Mouse (Mus musculus): ENCODE results near the gene Chn1. TPM values are rescaled to one million over a fixed set of nuclear protein-coding genes. Genes with fewer than 3 reads are reported as not detected.
A peak's percentile ranks its signal among the peaks of the same experiment; 100 is the strongest.
"Not testable (repeated sequence)": the region's sequence is repeated elsewhere in the genome, so short reads cannot be mapped to it uniquely, and the experiment has no call there.

Chn1 gene
- 20.5 and 21.8 TPM in 2 replicates for polyA plus RNA-seq (2015; fragmentation: Nextera tagmentation; extraction: Ambion mirVana)

DNA sequence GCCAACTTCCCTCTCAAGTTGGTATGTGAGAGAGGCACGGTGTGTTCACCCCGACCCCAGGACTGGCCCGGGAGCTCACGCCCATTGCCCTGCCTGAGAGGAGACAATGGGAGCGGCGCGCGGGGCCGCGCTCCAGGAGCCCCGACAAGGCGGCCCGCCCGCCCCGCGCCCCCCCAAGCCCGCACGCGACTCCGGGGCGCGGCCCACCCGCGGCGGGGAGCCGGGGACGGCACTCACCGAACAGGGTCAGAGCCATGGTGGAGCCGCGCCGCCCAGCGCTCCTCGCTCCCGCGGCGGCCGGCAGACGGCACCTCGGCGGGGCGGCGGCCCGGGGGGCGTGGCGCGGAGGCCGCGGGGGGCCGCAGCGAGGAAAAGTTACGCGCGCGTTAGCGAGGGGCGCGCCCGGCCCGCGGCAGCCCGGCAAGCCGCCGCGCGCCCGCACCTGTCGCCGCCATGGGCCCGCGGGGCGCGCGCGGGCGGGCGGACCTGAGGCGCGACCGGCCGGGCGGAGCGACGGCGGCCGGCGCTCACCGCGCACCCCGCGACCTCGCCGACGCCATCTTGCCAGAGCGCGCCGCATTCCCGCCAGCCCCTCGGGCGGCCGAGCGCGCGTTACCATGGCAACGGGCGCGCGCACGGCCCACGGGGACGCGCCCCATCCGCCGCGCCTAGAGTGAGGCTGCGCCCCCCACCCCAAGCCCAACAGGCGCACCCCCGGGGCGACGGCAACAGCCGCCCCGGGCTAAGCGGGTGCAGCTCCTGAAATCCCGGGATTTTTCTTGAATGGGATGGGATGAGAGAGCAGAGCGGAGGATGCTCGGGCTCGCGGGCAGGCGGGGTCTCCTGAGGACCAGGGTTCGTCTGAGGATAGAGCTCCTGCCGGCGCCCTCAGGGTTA lies at the start of gene Chn1:
Chn1 (minus strand) TSS at position 561 of the 897 bp plus-strand sequence.
- Histone ChIP-seq H3K4me3 (ENCODE audit: low read length) (peak within 1 kb of the TSS; percentile 94), H3K4me2 (ENCODE audit: low read depth, low read length) (peak within 1 kb of the TSS; percentile 79), H3K9ac (ENCODE audit: low read length) (peak within 1 kb of the TSS; percentile 93), H3K27me3 (ENCODE audit: control insufficient read depth, insufficient read depth, low read length) (no peaks in the 10 kb centered on the region), H3K9me3 (replicated peaks; ENCODE audit: control insufficient read depth, low read length) (no peaks in the 10 kb centered on the region), H3K36me3 (ENCODE audit: control insufficient read depth, insufficient read depth) (no peaks in the 10 kb centered on the region), H3K27ac (ENCODE audit: low read length) (peak within 1 kb of the TSS; percentile 70), H3K4me1 (ENCODE audit: control insufficient read depth, insufficient read depth, low read length) (peaks cover 24% of the 10 kb centered on the region)
- under 1% methylated on average over 109 of the region's 131 CpGs for WGBS
- peak; percentile 85 for ATAC-seq (replicated peaks; ENCODE audit: extremely low read depth, insufficient read depth, low FRiP score)

DNA sequence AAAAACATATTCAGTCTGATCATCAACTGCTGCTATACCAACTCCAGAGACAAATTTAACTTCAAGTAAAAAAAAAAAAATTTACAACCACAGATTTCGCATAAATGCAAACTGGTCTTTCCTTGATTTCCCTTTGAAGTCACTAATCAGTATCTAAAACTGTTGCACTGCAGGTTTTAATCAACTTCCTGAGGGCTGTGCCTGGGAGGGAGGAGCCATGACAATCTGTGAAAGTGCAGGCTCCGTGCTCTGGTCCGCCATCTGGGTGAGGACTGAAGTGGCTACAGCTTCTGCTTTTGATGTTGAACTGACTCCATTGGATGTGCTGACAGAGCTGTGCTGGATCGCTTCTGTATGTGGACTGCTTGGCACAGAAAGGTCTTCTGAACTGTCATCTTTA lies 43.6 kb upstream of the Chn1 start:
- Histone ChIP-seq H3K4me2 (ENCODE audit: low read depth, low read length) (no peak overlapping the region), H3K27me3 (ENCODE audit: control insufficient read depth, insufficient read depth, low read length) (no peaks in the 10 kb centered on the region), H3K36me3 (ENCODE audit: control insufficient read depth, insufficient read depth) (peaks cover 9% of the 10 kb centered on the region), H3K9me3 (replicated peaks; ENCODE audit: control insufficient read depth, low read length) (no peaks in the 10 kb centered on the region), H3K4me3 (ENCODE audit: low read length) (no peak overlapping the region), H3K4me1 (ENCODE audit: control insufficient read depth, insufficient read depth, low read length) (peaks cover 5% of the 10 kb centered on the region), H3K9ac (ENCODE audit: low read length) (no peak overlapping the region), H3K27ac (ENCODE audit: low read length) (no peak overlapping the region)
- 35% methylated on average over 4 of the region's 4 CpGs for WGBS
- no peak; the same call in 1 of the 2 replicates for ATAC-seq (replicated peaks; ENCODE audit: extremely low read depth, insufficient read depth, low FRiP score)

DNA sequence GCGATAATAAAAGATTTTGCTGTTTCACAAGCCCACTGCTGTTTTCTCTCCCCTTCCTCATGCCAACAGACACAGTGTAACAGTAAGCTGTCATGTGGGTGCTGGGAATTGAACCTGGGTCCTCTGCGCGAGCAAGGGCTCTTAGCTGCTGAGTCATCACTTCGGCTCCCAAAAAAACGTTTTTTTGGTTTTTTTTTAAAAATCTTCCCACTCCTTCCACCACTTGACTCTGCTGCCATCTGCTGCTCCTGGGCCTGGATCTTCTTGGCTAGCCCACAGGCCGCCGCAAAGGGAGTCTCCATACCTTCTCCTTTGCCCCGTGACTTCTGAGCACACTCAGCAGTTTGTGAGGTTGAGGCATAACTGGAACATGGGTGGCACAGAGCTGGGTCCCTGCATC lies 32.5 kb upstream of the Chn1 start:
- WGBS, result 78% methylated on average over 8 of the region's 8 CpGs
- ATAC-seq (replicated peaks; ENCODE audit: extremely low read depth, insufficient read depth, low FRiP score), result no peak
- H3K27me3 ChIP-seq (ENCODE audit: control insufficient read depth, insufficient read depth, low read length), result no peaks in the 10 kb centered on the region

DNA sequence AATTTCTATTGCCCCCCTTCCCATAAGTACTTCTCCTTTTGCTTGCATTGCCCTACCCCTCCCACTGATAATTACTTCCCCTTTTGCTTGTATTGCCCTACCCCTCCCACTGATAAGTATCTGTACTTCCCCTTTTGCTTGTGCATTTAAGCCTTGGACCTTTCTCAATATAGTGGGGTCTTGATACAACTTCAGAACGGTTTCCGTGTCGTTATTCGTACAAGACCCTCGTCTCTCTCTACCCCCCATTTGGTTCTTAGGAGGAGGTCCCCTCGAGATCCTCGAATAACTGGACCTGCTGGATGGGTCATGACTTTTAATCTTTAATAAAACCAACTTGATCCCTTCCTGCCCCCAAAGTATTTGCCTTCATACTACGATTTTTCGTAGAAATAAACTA lies 25.0 kb upstream of the Chn1 start:
- H3K4me3 ChIP-seq (ENCODE audit: low read length); H3K4me1 ChIP-seq (ENCODE audit: control insufficient read depth, insufficient read depth, low read length); H3K27ac ChIP-seq (ENCODE audit: low read length); H3K27me3 ChIP-seq (ENCODE audit: control insufficient read depth, insufficient read depth, low read length); H3K36me3 ChIP-seq (ENCODE audit: control insufficient read depth, insufficient read depth); H3K4me2 ChIP-seq (ENCODE audit: low read depth, low read length); H3K9ac ChIP-seq (ENCODE audit: low read length); H3K9me3 ChIP-seq (replicated peaks; ENCODE audit: control insufficient read depth, low read length); ATAC-seq (replicated peaks; ENCODE audit: extremely low read depth, insufficient read depth, low FRiP score): not testable (repeated sequence)
- WGBS, result 88% methylated on average over 9 of the region's 9 CpGs

More for the DNA sequence above, 32.5 kb upstream of the Chn1 start:
- Histone ChIP-seq H3K9ac (ENCODE audit: low read length) (no peak overlapping the region), H3K4me3 (ENCODE audit: low read length) (no peak overlapping the region), H3K27ac (ENCODE audit: low read length) (no peak overlapping the region), H3K4me2 (ENCODE audit: low read depth, low read length) (no peak overlapping the region), H3K9me3 (replicated peaks; ENCODE audit: control insufficient read depth, low read length) (no peaks in the 10 kb centered on the region), H3K4me1 (ENCODE audit: control insufficient read depth, insufficient read depth, low read length) (no peaks in the 10 kb centered on the region), H3K36me3 (ENCODE audit: control insufficient read depth, insufficient read depth) (no peaks in the 10 kb centered on the region)

DNA sequence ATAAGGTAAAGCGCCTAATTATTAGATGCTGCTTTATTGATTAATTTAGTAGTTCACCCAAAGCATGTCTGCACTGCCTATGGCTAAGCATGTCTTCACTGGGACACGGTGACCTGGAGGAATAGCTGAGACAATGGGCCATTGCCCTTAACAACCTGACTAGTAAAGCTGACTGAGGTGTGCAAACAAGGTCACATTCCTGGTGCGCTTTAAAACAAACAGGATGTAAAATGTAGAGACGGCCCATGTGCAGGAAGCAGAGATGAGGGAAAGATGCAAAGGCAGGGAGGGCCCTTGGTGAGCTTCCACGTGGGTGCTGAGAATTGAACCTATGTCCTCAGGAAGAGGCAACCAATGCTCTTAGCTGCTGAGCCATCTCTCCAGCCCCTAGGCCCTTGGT lies 23.6 kb upstream of the Chn1 start:
- ATAC-seq (replicated peaks; ENCODE audit: extremely low read depth, insufficient read depth, low FRiP score), result no peak
- Histone ChIP-seq H3K27me3 (ENCODE audit: control insufficient read depth, insufficient read depth, low read length) (no peaks in the 10 kb centered on the region), H3K4me1 (ENCODE audit: control insufficient read depth, insufficient read depth, low read length) (no peaks in the 10 kb centered on the region), H3K4me3 (ENCODE audit: low read length) (no peak overlapping the region), H3K9me3 (replicated peaks; ENCODE audit: control insufficient read depth, low read length) (no peaks in the 10 kb centered on the region), H3K27ac (ENCODE audit: low read length) (no peak overlapping the region), H3K4me2 (ENCODE audit: low read depth, low read length) (no peak overlapping the region), H3K36me3 (ENCODE audit: control insufficient read depth, insufficient read depth) (no peaks in the 10 kb centered on the region), H3K9ac (ENCODE audit: low read length) (no peak overlapping the region)
- WGBS, result 65% methylated on average over 5 of the region's 5 CpGs

DNA sequence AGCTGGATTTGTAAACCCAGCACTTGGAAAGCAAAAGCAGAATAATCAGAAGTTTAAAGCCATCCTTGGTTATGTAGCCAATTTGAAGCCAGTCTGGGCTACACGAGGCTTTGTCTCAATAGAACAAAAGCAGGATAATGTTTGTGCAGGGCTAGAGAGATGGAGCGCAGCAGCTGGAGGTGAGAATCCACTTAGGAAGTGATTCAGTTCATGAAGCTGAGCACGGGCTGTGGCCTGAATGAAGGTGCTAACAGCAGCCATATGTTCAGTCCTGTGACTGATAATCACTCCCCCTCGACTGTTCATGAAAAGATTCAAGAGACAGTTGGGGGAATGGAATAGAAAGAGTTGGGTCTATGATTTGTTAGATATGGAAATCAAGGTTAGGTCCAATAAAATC lies 23.0 kb upstream of the Chn1 start:
- Histone ChIP-seq H3K9ac (ENCODE audit: low read length) (no peak overlapping the region), H3K4me3 (ENCODE audit: low read length) (no peak overlapping the region), H3K4me1 (ENCODE audit: control insufficient read depth, insufficient read depth, low read length) (no peaks in the 10 kb centered on the region), H3K27ac (ENCODE audit: low read length) (no peak overlapping the region), H3K27me3 (ENCODE audit: control insufficient read depth, insufficient read depth, low read length) (no peaks in the 10 kb centered on the region), H3K36me3 (ENCODE audit: control insufficient read depth, insufficient read depth) (no peaks in the 10 kb centered on the region), H3K4me2 (ENCODE audit: low read depth, low read length) (no peak overlapping the region), H3K9me3 (replicated peaks; ENCODE audit: control insufficient read depth, low read length) (no peaks in the 10 kb centered on the region)
- WGBS, result 37% methylated on average over 4 of the region's 4 CpGs
- no peak for ATAC-seq (replicated peaks; ENCODE audit: extremely low read depth, insufficient read depth, low FRiP score)

DNA sequence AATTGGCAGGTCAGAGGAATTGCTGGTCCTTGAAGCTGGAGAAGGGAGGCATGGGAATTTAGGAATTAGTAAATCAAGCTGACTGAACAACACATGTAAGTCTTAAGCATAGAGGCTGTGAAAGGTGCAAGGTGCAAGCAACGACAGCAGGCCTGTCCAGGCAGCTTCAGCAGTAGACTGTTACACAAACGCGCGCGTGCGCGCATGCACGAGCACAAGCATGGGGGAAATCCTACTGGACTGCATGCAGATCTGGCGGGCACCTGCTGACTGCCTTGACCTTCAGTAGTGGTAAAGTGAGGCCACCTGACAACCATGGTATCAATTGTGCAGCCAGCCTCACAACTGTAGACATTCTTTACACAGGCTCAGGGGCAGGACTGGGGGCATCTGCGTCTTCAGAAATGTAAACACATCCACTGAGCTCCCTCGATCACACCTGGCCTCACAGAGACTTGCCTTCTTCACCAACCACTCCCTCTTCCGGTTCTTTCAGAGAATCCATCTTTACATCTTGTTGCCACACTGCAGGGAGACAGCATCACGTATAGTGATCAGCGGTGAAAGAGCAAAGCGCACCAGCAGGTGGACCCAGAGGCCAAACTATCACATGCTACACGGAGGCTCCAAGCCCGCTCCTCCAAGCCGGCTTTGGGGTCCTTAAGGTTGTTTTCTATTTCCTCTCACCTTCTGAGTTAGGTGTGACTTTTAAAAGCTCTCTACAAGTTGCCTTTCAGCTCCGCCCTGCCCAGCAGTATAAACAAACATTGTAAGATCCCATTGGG lies 16.9 kb upstream of the Chn1 start:
- no peaks in the 10 kb centered on the region for H3K27me3 ChIP-seq (ENCODE audit: control insufficient read depth, insufficient read depth, low read length)
- no peak overlapping the region for H3K27ac ChIP-seq (ENCODE audit: low read length)
- peak; percentile 65 for ATAC-seq (replicated peaks; ENCODE audit: extremely low read depth, insufficient read depth, low FRiP score)
- H3K4me1 ChIP-seq (ENCODE audit: control insufficient read depth, insufficient read depth, low read length), result no peaks in the 10 kb centered on the region
- no peaks in the 10 kb centered on the region for H3K9me3 ChIP-seq (replicated peaks; ENCODE audit: control insufficient read depth, low read length)
- peak overlapping the region; percentile 44 for H3K4me2 ChIP-seq (ENCODE audit: low read depth, low read length)
- 48% methylated on average over 19 of the region's 19 CpGs for WGBS
- peak overlapping the region; percentile 10; the same call in 1 of the 2 replicates for H3K4me3 ChIP-seq (ENCODE audit: low read length)
- no peaks in the 10 kb centered on the region for H3K36me3 ChIP-seq (ENCODE audit: control insufficient read depth, insufficient read depth)
- H3K9ac ChIP-seq (ENCODE audit: low read length), result no peak overlapping the region

DNA sequence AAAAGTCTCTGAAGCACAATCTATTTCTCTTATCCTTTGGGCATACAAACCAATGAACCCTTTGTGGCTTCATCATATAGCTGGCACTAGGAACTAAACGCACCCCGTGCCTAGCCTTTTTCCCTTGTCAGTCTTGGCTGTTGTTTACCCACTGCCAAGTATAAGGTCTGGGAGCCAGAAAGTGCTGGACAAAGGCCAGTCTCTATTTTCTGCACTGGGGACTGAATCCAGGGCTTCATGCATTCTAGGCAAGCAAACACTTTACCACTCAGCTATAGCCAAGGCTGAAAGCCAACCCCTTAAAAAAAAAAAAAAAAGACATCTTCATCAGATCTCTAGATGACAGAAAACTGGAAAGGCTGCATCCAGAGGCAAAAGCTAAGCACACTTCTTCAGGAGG lies 15.2 kb upstream of the Chn1 start:
- Histone ChIP-seq H3K9ac (ENCODE audit: low read length) (no peak overlapping the region), H3K27ac (ENCODE audit: low read length) (no peak overlapping the region), H3K9me3 (replicated peaks; ENCODE audit: control insufficient read depth, low read length) (no peaks in the 10 kb centered on the region; the same call in 1 of the 2 replicates), H3K4me3 (ENCODE audit: low read length) (no peak overlapping the region), H3K4me2 (ENCODE audit: low read depth, low read length) (no peak overlapping the region), H3K4me1 (ENCODE audit: control insufficient read depth, insufficient read depth, low read length) (no peaks in the 10 kb centered on the region), H3K27me3 (ENCODE audit: control insufficient read depth, insufficient read depth, low read length) (no peaks in the 10 kb centered on the region), H3K36me3 (ENCODE audit: control insufficient read depth, insufficient read depth) (no peaks in the 10 kb centered on the region)
- ATAC-seq (replicated peaks; ENCODE audit: extremely low read depth, insufficient read depth, low FRiP score), result 0 out of 2 replicates have a peak, but pooled peaks have one; percentile 37
- 55% methylated on average over 2 of the region's 2 CpGs for WGBS

DNA sequence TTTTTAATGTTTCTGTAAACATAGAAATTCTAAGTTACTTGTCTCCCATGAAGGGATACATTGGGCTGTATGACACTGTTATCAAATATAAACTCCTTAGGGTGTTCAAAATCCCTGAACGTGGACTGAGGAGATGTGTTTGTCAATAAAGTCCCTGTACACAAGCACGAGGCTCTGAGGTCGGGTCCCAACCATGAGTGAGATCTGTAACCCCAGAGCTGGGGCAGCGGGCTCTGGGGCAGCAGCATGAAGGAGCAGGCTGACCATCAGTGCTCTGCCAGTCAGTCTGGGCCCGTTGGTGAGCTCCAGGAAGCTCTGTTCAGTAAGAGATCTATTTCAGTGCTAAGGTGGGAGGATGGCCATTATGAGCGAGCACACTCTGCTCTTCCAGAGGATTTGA lies 13.2 kb upstream of the Chn1 start:
- Histone ChIP-seq H3K27me3 (ENCODE audit: control insufficient read depth, insufficient read depth, low read length) (no peaks in the 10 kb centered on the region), H3K4me3 (ENCODE audit: low read length) (no peak overlapping the region), H3K27ac (ENCODE audit: low read length) (no peak overlapping the region), H3K4me1 (ENCODE audit: control insufficient read depth, insufficient read depth, low read length) (peaks cover under 1% of the 10 kb centered on the region; the same call in 1 of the 2 replicates), H3K9me3 (replicated peaks; ENCODE audit: control insufficient read depth, low read length) (no peaks in the 10 kb centered on the region; the same call in none of the 2 replicates), H3K4me2 (ENCODE audit: low read depth, low read length) (no peak overlapping the region), H3K36me3 (ENCODE audit: control insufficient read depth, insufficient read depth) (no peaks in the 10 kb centered on the region), H3K9ac (ENCODE audit: low read length) (no peak overlapping the region)
- 74% methylated on average over 6 of the region's 6 CpGs for whole genome bisulfite sequencing
- no peak for ATAC-seq (replicated peaks; ENCODE audit: extremely low read depth, insufficient read depth, low FRiP score)
